Mouse (Mus musculus): Measurements from ENCODE around the gene Adra2c.

GRCm38 (mm10) chr5:35285281-35285680, 7.2 kb downstream of the Adra2c start:
- no peak for TF ChIP-seq CTCF (IDR thresholded peaks at IDR 0.05; ENCODE audit: insufficient read depth, low read depth, low read length)
- TF ChIP-seq POLR2A (IDR thresholded peaks at IDR 0.05; ENCODE audit: insufficient read depth, low read depth, low read length), result no peak

All from olfactory bulb, adult 2 months (tissue).